ENCODE assay signal across 11 mouse cellular contexts in the genomic region with DNA sequence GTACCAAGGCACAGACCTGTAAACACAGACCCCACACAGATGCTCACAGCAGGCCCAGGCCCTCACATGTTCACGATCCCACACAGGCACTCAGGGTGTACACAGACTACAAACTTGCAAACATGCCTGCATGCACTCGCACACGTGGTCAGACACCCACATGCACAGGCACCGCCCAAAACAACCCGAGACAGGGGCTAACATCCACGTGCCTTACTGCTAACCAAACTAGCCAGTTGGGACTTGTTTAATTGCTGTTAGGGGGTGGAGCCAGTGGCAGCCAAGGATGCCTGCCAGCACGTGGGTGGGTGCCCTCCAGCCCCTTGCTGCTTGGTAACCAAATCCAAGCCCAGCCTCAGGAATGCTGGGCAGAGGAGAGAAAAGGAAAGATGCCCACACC.
A peak's percentile ranks its signal among the peaks of the same experiment; 100 is the strongest.
DNase-seq lines count a peak whose midpoint lies in the region; ATAC-seq and TF ChIP-seq lines count a peak whose summit lies in the region.
"Had no signal": no experiment of that assay in that cellular context is flagged by ENCODE, and none has a peak within 500 bp of the region (broad histone marks: within the 10 kb centered on the region; RNA-seq: fewer than 3 reads in every experiment).

No protein-coding gene starts in this region.

- H3K27me3 ChIP-seq in embryonic facial prominence, embryonic 15.5 days = no peaks in the 10 kb centered on the region
- no peaks in the 10 kb centered on the region for H3K27me3 ChIP-seq in stomach, postnatal 0 days (ENCODE audit: control insufficient read depth, insufficient read depth, low read length)
- H3K27me3 ChIP-seq: midbrain, embryonic 15.5 days had no signal

- no peak overlapping the region for H3K9ac ChIP-seq in embryonic facial prominence, embryonic 15.5 days
- H3K9ac ChIP-seq in stomach, postnatal 0 days (ENCODE audit: low read length) = no peak overlapping the region
- H3K9ac ChIP-seq: heart, embryonic 13.5 days; midbrain, embryonic 15.5 days had no signal

- 25% methylated on average over 7 of the region's 7 CpGs for WGBS in embryonic facial prominence, embryonic 15.5 days
- 36% methylated on average over 7 of the region's 7 CpGs for WGBS in stomach, postnatal 0 days

- H3K36me3 ChIP-seq in embryonic facial prominence, embryonic 15.5 days = no peaks in the 10 kb centered on the region
- no peaks in the 10 kb centered on the region for H3K36me3 ChIP-seq in stomach, postnatal 0 days (ENCODE audit: control insufficient read depth, insufficient read depth, low read length)
- H3K36me3 ChIP-seq: heart, embryonic 13.5 days; midbrain, embryonic 15.5 days had no signal

- DNase-seq in right cerebral cortex, postnatal 10 days (ENCODE audit: low spot score in 2 of 2) = peak; percentile 29 to 32
- DNase-seq in right cerebral cortex, postnatal 25 days = no peak
- peak; percentile 41 to 64 for DNase-seq in kidney, postnatal 4 days
- DNase-seq in stomach, postnatal 0 days (ENCODE audit: low spot score) = peak; percentile 57
- DNase-seq in spleen, adult 12 weeks (ENCODE audit: low spot score) = no peak
- DNase-seq in gastrocnemius, postnatal 4 days (ENCODE audit: low spot score in 2 of 2) = no peak
- DNase-seq: liver had no signal

- H3K27ac ChIP-seq in embryonic facial prominence, embryonic 15.5 days (replicated peaks) = peak overlapping the region; percentile 71
- no peak overlapping the region; the same call in 1 of the 2 replicates for H3K27ac ChIP-seq in stomach, postnatal 0 days (replicated peaks)
- H3K27ac ChIP-seq: heart, embryonic 13.5 days; midbrain, embryonic 15.5 days had no signal

- H3K4me3 ChIP-seq in embryonic facial prominence, embryonic 15.5 days (replicated peaks) = no peak overlapping the region
- H3K4me3 ChIP-seq in stomach, postnatal 0 days (ENCODE audit: low read depth, low read length) = no peak overlapping the region
- H3K4me3 ChIP-seq: heart, embryonic 13.5 days; midbrain, embryonic 15.5 days had no signal

- TF ChIP-seq CTCF in stomach, postnatal 0 days (IDR thresholded peaks at IDR 0.05; ENCODE audit: low read depth) = no peak

- H3K4me1 ChIP-seq in embryonic facial prominence, embryonic 15.5 days = peaks cover 18% of the 10 kb centered on the region
- no peaks in the 10 kb centered on the region for H3K4me1 ChIP-seq in stomach, postnatal 0 days (replicated peaks; ENCODE audit: control insufficient read depth, insufficient read depth)
- H3K4me1 ChIP-seq: heart, embryonic 13.5 days; midbrain, embryonic 15.5 days had no signal

- no peak for TF ChIP-seq EP300 in stomach, postnatal 0 days (optimal IDR thresholded peaks at IDR 0.05)

- H3K4me2 ChIP-seq in embryonic facial prominence, embryonic 15.5 days (replicated peaks) = no peak overlapping the region
- no peak overlapping the region for H3K4me2 ChIP-seq in stomach, postnatal 0 days (replicated peaks; ENCODE audit: low read depth)
- H3K4me2 ChIP-seq: heart, embryonic 13.5 days; midbrain, embryonic 15.5 days had no signal

- H3K9me3 ChIP-seq in embryonic facial prominence, embryonic 15.5 days (replicated peaks) = no peaks in the 10 kb centered on the region
- H3K9me3 ChIP-seq in stomach, postnatal 0 days (ENCODE audit: control insufficient read depth, low read length) = no peaks in the 10 kb centered on the region

- peak; percentile 86 for ATAC-seq in embryonic facial prominence, embryonic 15.5 days (ENCODE audit: insufficient number of reproducible peaks, low FRiP score, low TSS enrichment, low read depth)
- peak; percentile 78 for ATAC-seq in stomach, postnatal 0 days (ENCODE audit: low FRiP score, low TSS enrichment)
- ATAC-seq: intestine, embryonic 16.5 days; midbrain, embryonic 15.5 days had no signal

Comparison
In these comparisons a context has a peak if more than half of its experiments do, and no peak if none do; other contexts are left out.
1. DNase-seq: peak in right cerebral cortex, postnatal 10 days (2 of 2), kidney, postnatal 4 days (2 of 2) and stomach, postnatal 0 days (single experiment); none in right cerebral cortex, postnatal 25 days (single experiment), spleen, adult 12 weeks (single experiment) and gastrocnemius, postnatal 4 days (0 of 2).